Mouse (Mus musculus): ENCODE data around the gene Tcf23.

Gene Tcf23

GRCm38 (mm10) chr5:30948620-30949019, 19.8 kb upstream of the Tcf23 start:
- in situ Hi-C loops (cut with MboI; ENCODE audit: unreplicated experiment in 2 of 2), result no loop called here

GRCm38 (mm10) chr5:30949654-30950326, 18.7 kb upstream of the Tcf23 start:
- in situ Hi-C loops (cut with MboI; ENCODE audit: unreplicated experiment in 2 of 2), result no loop called here

GRCm38 (mm10) chr5:30950451-30950850, 18.0 kb upstream of the Tcf23 start:
- in situ Hi-C loops (cut with MboI; ENCODE audit: unreplicated experiment in 2 of 2), result no loop called here

GRCm38 (mm10) chr5:30950922-30951321, 17.5 kb upstream of the Tcf23 start:
- in situ Hi-C loops (cut with MboI; ENCODE audit: unreplicated experiment in 2 of 2), result no loop called here

GRCm38 (mm10) chr5:30951706-30952105, 16.8 kb upstream of the Tcf23 start:
- in situ Hi-C loops (cut with MboI; ENCODE audit: unreplicated experiment in 2 of 2), result no loop called here

- in situ Hi-C loops (cut with MboI; ENCODE audit: unreplicated experiment in 2 of 2), result no loop called here
These were observed 15.9 kb upstream of the Tcf23 start for GRCm38 (mm10) chr5:30952551-30952950.

- in situ Hi-C loops (cut with MboI; ENCODE audit: unreplicated experiment in 2 of 2), result no loop called here
These were observed 14.4 kb upstream of the Tcf23 start for GRCm38 (mm10) chr5:30954065-30954464.

GRCm38 (mm10) chr5:30954556-30954955, 13.9 kb upstream of the Tcf23 start:
- in situ Hi-C loops (cut with MboI; ENCODE audit: unreplicated experiment in 2 of 2), result no loop called here

GRCm38 (mm10) chr5:30955751-30956150, 12.7 kb upstream of the Tcf23 start:
- in situ Hi-C loops (cut with MboI; ENCODE audit: unreplicated experiment in 2 of 2), result no loop called here

GRCm38 (mm10) chr5:30957891-30958290, 10.6 kb upstream of the Tcf23 start:
- in situ Hi-C loops (cut with MboI; ENCODE audit: unreplicated experiment in 2 of 2), result no loop called here

- in situ Hi-C loops (cut with MboI; ENCODE audit: unreplicated experiment in 2 of 2), result no loop called here
These were observed 9.1 kb upstream of the Tcf23 start for GRCm38 (mm10) chr5:30959198-30959854.

- in situ Hi-C loops (cut with MboI; ENCODE audit: unreplicated experiment in 2 of 2), result no loop called here
These were observed 8.4 kb upstream of the Tcf23 start, which contains the start of gene Preb for GRCm38 (mm10) chr5:30959966-30960501. TSS of gene Preb (minus strand) at chr5:30960361.

GRCm38 (mm10) chr5:30960814-30961213, 7.6 kb upstream of the Tcf23 start:
- in situ Hi-C loops (cut with MboI; ENCODE audit: unreplicated experiment in 2 of 2), result no loop called here

- in situ Hi-C loops (cut with MboI; ENCODE audit: unreplicated experiment in 2 of 2), result no loop called here
These were observed 6.6 kb upstream of the Tcf23 start for GRCm38 (mm10) chr5:30961545-30962505.

GRCm38 (mm10) chr5:30963916-30964315, 4.5 kb upstream of the Tcf23 start:
- in situ Hi-C loops (cut with MboI; ENCODE audit: unreplicated experiment in 2 of 2), result no loop called here

- in situ Hi-C loops (cut with MboI; ENCODE audit: unreplicated experiment in 2 of 2), result no loop called here
These were observed 2.3 kb upstream of the Tcf23 start for GRCm38 (mm10) chr5:30966189-30966588.

GRCm38 (mm10) chr5:30969440-30969839, 978 bp downstream of the Tcf23 start:
- in situ Hi-C loops (cut with MboI; ENCODE audit: unreplicated experiment in 2 of 2), result no loop called here

GRCm38 (mm10) chr5:30974870-30975656, 6.6 kb downstream of the Tcf23 start:
- in situ Hi-C loops (cut with MboI; ENCODE audit: unreplicated experiment in 2 of 2), result no loop called here

GRCm38 (mm10) chr5:30982357-30982756, 13.9 kb downstream of the Tcf23 start:
- in situ Hi-C loops (cut with MboI; ENCODE audit: unreplicated experiment in 2 of 2), result no loop called here
